Mouse (Mus musculus) urinary bladder, adult 18-20 months (tissue): ENCODE data around the gene Mpdu1.
A peak's percentile ranks its signal among the peaks of the same experiment; 100 is the strongest.
"Not testable (repeated sequence)": the region's sequence is repeated elsewhere in the genome, so short reads cannot be mapped to it uniquely, and the experiment has no call there.

ENCODE experiments used
- DNase-seq, 2 experiments: peaks; one replicate each; pipeline ENCODE4 v3.0.0; 2022; ENCODE audit warnings: low spot score in 2 of 2, mixed read lengths in 2 of 2

Mpdu1 gene

GRCm38 (mm10) chr11:69662213-69662966 is at the start of gene Mpdu1:
TSS of gene Mpdu1 (minus strand) at chr11:69662642.
- DNase-seq: peak; percentile 86 to 90

DNA sequence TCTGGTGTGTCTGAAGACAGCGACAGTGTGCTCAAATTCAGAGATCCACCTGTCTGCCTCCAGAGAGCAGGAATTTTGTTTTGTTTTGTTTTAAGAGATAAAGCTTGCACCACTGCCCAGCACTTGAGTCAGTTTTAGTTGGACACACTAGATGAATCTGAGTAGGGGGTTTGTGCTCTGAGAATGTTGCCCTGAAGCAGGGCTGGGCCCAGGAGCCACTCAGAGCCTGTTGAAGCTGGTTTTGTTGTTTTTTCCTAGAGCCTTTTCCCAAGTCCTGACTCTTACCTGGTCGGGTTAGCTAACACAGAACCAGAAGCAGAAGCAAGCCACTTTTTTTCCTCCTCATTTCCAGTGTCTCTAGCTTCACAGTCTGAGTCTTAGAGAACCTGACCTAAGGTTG is 48.6 kb upstream of the Mpdu1 start:
- no peak for DNase-seq

- DNase-seq: no peak
Measured at GRCm38 (mm10) chr11:69710470-69710869, 48.0 kb upstream of the Mpdu1 start.

DNA sequence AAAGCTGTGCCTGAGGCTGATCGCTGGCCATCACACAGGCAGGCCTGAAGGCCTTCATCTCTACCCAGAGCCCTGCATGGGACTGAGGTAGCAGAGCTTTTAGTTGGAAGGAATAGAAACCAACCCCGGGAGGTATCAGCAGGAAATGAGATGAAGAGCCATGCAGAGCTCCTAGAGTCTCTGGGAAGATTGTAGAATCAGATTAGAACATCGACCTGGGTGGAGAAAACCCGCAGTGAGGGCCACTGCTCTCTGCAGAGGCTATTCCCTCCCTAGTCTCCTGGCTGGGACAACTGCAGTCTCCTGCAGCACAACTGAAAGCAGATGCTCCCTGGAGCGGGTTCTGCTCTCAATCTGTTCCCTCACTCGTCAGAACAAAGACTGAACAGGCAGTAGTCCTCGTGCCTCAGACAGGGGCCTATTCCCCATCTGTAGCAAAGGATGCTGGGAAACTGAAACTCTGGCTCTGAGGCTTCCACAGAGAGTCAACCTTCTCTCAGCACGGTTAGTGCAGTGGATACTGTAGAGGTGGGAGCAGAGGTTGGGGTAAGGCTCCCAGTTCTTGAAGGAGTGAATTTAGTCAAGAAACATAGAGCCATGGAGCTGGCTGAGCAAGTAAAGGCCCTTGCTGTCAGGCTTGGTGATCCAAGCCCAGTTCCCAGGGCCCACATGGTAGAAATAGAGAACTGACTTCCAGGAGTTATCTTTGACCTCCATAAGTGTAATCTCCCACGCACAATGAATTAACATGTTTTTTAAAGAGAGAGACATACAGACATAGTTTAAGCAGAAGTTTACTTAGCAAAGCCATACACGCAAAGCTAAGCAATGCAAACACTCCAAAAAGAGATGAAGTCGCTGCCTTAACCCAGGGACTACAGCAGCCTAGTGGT is 47.4 kb upstream of the Mpdu1 start:
- no peak for DNase-seq

DNA sequence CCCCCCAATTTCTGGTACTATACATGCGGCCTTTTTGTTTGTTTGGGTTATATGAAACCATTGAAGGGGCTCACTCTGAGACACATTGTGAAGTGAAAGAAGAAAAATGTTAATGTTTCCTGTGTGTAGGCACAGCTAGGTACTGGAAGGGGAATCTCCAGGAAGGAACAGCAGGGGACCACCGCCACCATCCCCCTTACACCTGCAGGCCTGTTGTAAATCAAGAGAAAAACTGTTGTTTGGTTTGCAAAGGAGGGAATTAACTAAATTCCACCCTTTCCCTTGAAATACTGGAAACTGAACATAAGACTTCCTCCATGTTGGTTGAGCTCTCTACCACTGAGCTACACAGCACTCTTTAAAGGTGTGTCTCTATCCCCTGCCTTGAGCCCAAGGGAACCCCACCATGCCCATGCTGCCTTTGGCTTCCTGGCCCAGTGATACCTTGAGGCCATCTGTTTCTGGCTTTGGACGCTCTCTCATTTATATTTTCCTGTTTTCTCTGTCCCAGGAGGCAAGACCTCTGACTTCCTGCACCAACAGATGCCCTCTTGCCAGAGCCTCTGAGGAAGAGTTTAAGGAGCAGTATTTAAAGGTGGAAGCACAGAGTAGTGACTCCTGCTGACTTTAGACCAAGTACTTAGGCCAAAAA is 46.3 kb upstream of the Mpdu1 start:
- no peak for DNase-seq

DNA sequence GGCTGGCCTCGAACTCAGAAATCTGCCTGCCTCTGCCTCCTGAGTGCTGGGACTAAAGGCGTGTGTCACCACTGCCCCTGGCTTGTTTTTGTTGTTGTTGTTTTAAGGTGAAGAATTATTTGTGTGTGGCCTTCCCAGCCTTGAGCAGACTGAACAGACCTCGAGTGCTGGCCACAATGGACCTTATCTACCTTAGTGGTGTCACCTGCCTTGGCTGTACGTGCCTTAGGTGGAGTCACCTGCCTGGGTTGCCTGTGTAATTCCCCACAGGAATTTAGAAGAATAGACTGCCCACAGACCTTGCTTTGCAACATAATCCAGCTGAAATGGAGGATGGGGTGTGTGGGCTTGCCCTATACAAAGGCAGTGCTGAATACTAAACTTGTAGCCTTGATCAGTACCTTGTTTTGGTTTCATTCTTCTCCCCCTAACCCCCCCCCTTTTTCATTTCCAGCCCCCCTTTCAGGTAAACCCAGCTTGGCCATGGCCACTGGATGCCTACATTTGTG is 45.5 kb upstream of the Mpdu1 start:
- DNase-seq: no peak

- no peak for DNase-seq
Measured at GRCm38 (mm10) chr11:69707480-69707847, 45.0 kb upstream of the Mpdu1 start.

DNA sequence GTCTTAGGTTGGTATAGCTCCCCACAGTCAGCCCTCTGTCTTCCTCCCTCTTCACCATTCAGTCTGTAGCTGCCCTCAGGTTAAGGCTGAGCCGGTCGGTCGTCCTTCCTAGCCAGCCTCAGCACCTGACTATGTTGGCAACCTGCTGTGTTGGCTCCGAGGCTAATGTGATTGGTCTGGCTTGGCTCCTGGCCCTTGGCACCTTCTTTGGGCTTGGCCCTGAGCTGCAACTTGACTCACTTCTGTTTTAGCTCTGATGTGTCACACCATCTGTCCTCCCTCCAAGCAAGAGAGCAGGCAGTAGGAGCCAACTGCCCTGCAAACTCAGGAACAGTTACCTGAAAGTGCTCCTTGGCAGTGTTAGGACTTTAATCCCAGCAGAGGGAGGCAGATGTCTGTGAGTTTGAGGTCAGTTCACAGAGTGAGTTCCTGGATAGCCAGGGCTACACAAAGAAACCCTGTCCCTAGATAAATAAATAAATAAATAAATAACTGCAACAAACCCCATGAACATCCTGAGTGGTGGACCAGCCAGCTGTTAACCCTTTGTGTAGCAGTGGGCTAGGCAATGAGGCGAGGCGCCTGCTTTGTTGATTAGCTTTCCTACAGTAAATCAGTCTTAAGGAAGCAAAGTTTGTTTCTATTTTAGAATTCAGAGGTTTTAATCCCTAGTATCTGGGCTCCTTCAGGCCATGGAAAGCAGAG is 44.5 kb upstream of the Mpdu1 start:
- DNase-seq: no peak

- DNase-seq: no peak
Measured at GRCm38 (mm10) chr11:69704613-69705010, 42.2 kb upstream of the Mpdu1 start.

GRCm38 (mm10) chr11:69703814-69704612 is 41.6 kb upstream of the Mpdu1 start:
- DNase-seq: no peak

DNA sequence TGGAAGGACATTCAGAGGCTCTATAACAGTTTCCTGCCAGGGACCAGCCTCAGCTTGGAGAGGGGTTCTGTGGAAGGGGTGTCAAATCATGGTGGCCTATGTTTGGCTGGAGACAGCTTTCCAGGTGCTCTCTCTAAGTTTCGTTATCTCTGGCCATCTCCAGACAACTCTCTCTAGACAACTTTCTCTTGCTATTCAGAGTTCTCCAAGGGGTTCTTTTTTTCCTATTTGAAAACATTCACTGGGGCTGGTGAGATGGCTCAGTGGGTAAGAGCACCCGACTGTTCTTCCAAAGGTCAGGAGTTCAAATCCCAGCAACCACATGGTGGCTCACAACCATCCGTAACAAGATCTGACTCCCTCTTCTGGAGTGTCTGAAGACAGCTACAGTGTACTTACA is 40.9 kb upstream of the Mpdu1 start:
- not testable (repeated sequence) for DNase-seq

DNA sequence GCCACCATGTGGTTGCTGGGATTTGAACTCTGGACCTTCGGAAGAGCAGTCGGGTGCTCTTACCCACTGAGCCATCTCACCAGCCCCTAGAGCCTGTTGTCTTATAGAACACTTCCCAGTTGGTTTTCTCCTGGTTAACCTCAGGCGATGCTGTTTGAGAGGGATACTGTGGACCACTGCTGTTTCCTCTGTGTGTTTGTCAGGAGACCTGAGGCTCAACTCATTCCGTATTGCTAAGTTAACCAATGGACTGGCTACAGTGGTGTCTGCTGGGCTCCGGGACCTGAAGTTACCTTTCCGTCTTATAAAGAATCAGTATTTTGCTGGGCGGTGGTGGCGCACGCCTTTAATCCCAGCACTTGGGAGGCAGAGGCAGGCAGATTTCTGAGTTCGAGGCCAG is 40.4 kb upstream of the Mpdu1 start:
- DNase-seq: not testable (repeated sequence)

DNA sequence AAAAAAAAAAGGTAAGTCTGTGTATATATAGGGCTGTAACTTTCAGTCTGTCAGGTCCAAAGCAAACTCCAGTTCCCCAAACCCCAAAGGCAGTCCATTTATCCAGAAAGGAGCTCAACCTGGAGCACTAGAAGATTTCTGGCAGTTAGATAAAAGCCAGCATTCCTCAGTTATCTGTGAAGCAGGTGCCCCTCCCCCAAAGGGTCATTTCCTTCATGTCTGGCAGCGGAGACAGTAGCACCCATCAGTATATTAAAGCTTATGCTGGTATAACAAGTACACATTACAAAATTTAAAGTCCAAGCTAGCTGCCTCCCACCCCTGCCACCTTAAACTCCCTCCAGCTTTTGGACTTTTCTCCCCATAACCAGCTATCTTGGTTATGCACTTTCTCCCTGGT is 37.2 kb upstream of the Mpdu1 start:
- no peak for DNase-seq

DNA sequence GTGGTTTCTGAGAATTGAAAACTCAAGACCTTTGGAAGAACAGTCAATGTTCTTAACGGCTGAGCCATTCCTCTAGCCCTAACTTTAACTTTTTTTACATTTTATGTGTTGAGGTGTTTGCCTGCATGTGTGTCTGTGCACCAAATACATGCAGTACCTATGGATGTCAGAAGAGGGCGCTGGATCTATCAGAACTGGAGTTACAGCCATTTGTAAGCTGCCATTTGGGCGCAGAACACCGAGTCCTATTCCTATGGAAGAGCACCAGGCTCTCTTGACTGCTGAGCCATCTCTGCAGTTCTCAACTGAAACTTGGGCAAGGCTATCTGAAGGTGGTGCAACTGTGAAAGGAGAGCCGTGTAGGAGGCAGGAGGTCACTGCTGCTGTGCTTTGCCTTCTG is 36.1 kb upstream of the Mpdu1 start:
- DNase-seq: no peak

DNA sequence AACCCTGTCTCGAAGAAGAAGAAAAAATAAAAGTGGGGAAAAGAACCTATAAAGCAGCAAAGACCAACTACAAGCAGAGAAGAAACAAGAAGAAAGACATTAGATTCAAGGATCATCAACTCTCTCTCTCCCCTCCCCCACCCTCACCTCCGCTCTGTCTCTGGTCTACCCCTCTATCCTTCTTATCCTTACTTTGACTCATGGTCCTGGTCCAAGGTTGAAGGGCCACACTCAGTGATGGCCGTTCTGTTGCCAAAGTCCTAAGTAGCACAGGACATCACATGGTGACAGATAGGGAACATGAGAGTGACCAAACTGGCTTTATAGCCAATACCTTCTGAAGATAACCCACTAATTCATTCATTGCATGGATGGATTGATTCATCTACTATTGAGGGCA is 35.0 kb upstream of the Mpdu1 start:
- no peak for DNase-seq

DNA sequence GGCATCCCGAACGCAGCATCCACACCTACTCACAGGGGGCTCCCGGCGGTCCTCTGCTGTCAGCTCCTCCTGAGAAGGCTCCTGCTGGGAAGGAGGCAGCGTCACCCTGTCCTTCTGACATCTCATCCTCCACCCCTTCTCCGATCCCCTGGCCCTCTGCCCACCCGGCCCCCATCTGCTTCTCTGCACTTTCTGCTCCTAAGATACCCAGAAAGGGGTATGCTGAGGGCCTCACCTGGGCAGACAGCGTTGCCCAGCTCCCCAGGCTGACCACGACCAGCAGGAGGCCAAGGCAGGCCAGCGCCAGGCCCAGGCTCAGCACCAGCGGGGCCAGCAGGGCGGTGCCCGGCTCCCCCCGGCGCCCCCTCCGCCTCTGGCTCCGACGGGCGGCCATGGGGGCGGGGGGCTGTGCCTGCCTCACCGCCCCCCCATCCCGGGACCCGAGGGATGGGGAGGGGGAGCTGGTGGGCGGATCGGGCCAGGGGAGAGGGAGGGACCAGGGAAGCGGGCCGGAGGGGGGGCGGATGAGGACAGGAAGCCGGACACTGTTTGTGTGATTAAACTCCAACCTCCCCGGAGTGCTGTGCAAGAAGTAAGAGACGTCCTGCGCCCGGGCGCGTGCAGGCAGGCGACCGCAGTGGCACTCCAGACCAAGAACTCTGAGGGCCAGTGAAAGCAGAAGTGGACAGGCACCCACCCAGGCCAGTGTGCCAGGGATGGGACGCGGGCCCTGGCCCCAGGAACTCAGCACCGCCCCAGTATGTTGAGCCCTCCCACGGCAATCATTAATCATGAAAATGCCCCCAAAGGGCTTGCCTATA is 33.1 kb upstream of the Mpdu1 start, which contains the start of the genes Tnfsf12 and Tnfsfm13:
Tnfsf12 (minus strand) TSS at position 489 of the 821 bp plus-strand sequence.
Tnfsfm13 (minus strand) TSS at position 738 of the 821 bp plus-strand sequence.
- peak; percentile 62 to 63 for DNase-seq

GRCm38 (mm10) chr11:69695046-69695360 is 32.6 kb upstream of the Mpdu1 start:
- no peak for DNase-seq

DNA sequence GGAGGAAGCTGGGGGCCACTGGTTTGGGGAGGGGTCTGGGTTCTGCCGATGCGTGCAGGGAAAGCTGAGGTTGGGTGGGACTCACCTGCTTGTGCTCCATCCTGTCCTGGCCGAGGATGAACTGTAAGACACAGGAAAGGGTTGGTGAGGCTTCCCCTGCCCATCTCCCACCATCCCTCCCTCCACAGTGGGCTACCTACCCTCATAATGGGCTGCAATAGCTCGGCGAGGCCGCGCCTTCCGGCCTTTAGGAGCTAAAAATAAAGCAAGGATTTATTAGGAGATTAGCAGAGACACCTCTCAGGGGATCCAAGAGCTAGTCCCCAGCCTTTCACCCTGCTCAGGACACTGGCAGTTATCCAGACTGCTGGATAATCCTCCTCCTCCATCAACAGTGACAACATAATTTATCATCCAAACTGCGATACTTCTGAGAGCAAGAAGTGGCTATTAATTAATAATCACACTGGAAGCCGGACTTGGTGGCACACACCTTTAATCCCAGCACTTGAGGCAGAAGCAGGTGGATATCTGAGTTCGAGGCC is 31.1 kb upstream of the Mpdu1 start:
- no peak for DNase-seq

DNA sequence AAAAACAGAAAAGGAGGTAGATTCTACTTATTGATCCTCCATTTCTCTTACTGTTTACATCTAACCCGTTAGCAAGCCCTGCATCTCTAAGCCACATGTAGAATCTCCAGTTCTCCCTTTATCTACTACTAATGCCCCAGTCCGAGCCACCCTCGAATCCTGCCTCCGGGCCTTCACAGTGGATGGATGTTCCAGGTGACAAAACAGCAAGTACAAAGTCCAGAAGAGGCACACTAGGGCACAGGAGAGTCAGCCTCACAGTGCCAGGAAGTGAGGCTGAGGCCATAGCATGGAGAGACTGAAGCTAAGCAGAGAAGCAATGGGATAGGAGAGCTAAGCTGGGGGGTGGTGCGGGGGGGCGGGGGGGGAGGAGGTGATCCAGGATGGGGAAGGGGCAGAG is 30.4 kb upstream of the Mpdu1 start:
- DNase-seq: no peak
